Mouse (Mus musculus) lung, adult 2 months (tissue): ENCODE results near the gene Cdv3.

ENCODE experiments used
- CTCF ChIP-seq: fragments of 200-500 bp; IDR thresholded peaks from 2 replicates; pipeline ENCODE4 v1.5.1; 2011; ENCODE audit warnings: mild to moderate bottlenecking, low read length, control low read depth; ENCODE audit not compliant: insufficient read depth
- POLR2A ChIP-seq: fragments of 200-500 bp; IDR thresholded peaks from 2 replicates; pipeline ENCODE4 v1.6.1; 2011; ENCODE audit warnings: low read depth, mild to moderate bottlenecking, control low read depth, low read length, borderline replicate concordance; ENCODE audit errors: extremely low read depth

- peak; percentile 98 for TF ChIP-seq POLR2A
- TF ChIP-seq CTCF: no peak
Measured at GRCm38 (mm10) chr9:103304927-103305326, 60.7 kb downstream of the Cdv3 start, which contains the start of the genes 1300017J02Rik and Topbp1.
